Mouse (Mus musculus) granulocyte monocyte progenitor cell, adult 5-6 weeks (primary cell): ENCODE measurements around the gene Ddhd1. TPM values are rescaled to one million over a fixed set of nuclear protein-coding genes. Genes with fewer than 3 reads are reported as not detected.

ENCODE experiments used
- total RNA-seq, 2 experiments: library from RNA; stranded (forward) in 1 of 2; stranded (reverse) in 1 of 2; fragments of 200-712, 200-1000 nt in 1 of 2; fragments of >200 nt in 1 of 2; fragmentation: Nextera tagmentation in 1 of 2; gene quantifications; 2 replicates each; pipeline ENCODE4 v1.2.3; 2014 to 2017

Gene Ddhd1
- total RNA-seq, 2 experiments from 2014 or later, result 17.7 to 22.6 TPM

Other genes with a start within 250 kb of the Ddhd1 start
- not detected in 2 replicates for gene Fermt2, start 128.0 kb downstream of the Ddhd1 start, total RNA-seq (2014; fragmentation: Nextera tagmentation)
- not detected in 2 replicates for gene Fermt2, start 128.0 kb downstream of the Ddhd1 start, total RNA-seq (2017)